Mouse (Mus musculus): ENCODE results near the gene Mycbp2.

The Mycbp2 gene

DNA sequence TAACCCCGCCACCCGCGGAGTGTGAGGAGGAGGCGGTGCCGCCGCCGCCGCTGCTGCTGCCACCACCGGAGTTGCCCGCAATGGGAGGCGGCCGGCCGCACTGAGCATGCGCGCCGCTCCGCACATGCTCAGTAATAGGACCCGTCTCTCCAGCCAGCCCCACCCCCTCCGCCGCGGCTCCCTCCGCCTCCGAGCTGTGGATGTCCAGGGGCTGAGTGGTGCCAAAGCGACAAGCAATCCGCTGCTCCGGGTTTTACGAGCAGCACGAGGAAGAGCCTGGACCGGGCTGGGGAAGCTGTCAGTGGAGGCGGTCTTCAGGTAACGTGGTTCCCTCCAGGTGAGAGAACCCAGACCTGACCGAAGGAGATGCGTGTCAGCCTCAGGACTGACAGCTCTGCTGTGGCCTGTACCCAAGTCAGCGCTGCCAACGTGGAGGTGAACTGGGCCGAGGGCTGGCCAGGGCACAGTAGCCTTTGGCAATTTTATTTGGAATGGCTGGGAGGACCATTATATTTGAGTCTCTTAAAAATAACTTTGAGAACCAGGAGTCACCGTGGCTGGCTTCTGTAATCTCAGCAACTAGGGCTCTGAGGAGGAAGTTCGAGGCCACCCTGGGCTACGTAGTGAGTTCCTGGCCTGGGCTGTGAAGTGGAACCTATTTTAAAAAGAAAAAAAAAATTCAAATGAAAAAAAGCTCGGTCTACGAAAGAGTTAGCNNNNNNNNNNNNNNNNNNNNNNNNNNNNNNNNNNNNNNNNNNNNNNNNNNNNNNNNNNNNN lies at the start of gene Mycbp2:
Mycbp2 (minus strand) TSS at position 86 of the 777 bp plus-strand sequence.
- DNase-seq (ENCODE audit: low read depth, low spot score), result peak; percentile 98

DNA sequence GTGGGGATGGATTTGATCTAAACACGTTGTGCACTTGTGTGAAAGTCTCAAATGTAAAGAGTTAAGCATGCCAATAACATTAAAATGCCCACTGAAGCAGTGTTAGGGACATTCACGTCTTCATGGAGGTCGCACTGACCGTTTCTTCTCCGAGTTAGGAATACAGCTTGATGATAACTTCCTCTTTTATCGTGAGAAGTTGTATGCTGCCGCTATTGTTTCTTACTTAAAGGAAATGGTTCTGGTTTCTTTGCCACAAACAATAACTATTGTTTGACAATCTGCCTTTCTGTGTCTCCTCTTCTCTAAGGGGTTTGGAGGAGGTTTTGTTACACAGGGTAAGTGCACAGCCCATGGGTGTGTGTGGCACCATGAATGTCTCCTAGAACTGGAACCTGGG lies 45.8 kb upstream of the Mycbp2 start:
- DNase-seq (ENCODE audit: low read depth, low spot score), result no peak

DNA sequence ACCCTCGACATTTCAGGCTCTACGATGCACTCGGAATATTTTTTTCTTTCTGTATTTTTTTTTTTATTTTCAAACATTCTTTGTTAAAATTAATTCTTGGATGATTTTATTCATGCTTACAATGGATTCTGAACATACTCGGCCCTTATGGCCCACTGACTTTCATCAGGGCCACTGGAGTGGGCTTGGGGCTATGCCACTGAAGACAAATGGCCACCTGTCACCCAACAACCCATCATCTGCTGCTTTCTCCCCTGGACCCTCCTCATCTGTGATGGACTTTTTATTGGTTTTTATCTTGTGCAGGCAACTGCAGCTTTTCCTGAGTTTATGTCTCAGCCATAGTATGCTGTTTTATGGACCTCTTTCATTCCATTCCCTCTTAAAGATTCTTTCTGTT lies 40.8 kb upstream of the Mycbp2 start:
- no peak for DNase-seq (ENCODE audit: low read depth, low spot score)

DNA sequence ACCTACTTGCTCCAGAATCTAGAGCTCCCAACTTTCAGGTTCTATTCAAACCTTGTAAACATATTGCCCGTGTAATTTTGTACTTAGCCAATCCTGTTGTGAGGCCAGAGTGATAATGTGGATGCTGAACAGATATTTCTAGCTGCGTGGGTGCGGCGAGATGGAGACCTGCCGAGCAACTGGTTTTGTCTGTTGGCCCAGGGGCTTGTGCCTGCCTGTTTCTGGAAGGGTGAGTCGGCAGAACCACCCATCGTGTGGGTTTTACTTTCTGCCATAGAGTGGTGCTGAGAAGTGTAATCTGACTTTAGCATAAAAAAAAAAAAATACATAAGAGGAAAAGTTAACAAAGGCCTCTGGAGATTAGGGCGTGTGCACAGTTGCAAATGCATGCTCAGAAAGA lies 40.3 kb upstream of the Mycbp2 start:
- no peak for DNase-seq (ENCODE audit: low read depth, low spot score)

DNA sequence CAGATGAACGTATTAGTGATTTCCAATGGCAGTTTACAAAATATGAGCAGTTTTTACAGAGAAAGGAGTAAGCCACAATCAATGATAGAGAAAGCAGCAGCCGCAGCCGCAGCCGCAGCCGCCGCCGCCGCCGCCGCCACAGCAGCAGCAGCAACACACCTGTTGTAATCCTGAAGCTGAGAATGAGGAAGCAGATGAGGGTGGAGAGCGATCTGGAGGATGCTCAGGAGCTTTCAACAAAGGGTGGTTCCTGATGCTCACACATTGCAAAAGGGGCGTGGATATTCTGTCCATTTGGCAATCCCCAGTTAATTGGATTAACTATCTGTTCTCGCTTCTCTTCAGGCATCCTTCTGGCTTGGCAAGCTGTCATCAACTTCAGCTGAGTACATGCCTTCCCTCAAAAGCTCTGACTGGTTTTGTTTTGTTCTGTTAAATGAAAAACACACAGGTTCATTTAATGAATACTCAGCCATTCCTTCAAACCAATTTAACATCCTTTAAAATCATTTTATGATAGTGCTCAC lies 38.5 kb upstream of the Mycbp2 start:
- no peak for DNase-seq (ENCODE audit: low read depth, low spot score)

DNA sequence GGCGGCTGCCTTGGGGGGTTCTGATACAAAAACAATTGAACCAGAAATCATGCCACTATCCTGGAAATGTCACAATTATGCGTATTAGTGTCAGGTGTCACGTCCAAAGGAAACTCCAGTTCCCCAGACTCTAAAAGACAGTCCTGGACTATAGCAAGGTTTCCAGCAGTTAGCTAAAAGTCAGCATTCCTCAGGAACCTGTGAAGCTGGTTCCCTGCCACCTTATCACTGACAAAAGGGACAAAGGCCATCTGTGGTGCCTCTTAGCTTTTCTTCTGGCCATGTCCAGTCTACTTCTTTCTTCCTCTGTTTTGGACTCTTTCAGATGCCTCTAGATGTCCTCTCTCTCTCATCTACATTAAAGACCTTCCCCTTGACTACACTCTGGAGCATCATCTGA lies 32.1 kb upstream of the Mycbp2 start:
- no peak for DNase-seq (ENCODE audit: low read depth, low spot score)

DNA sequence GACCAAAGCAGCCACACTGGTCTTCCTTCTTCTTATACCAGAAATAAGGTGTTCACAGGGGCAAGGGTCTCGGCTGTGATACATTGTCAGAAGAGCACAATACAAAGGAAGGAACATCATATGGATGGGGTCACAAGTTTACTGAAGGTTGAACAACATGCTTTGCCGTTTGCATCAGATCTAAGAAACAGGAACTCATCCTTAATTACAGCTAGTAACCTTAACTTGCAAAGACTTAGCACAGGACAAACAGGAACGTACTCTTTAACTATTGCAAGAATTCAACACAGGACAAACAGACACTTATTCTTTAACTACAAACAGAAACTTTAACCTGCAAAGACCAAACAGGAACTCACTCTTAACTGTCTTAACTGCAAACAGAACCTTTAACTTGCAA lies 30.2 kb upstream of the Mycbp2 start:
- no peak for DNase-seq (ENCODE audit: low read depth, low spot score)

DNA sequence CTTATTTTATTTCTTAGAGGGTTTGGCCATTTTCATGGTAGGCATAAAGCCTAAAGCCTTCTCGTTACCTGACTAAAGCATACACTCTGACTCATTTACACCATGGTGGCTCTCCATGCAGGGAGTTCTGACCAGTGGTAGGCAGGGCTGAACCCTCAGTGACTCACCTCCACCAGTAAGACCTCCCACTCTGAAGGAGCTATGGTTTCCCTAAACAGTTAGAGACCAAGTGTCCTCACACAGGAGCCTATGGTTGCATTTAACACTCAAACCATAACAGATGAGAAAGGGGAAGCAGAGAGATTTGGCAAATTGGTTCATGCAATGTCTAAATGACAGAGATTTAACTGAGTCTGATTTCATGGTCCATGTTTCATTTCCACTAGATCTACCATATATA lies 28.9 kb upstream of the Mycbp2 start:
- DNase-seq (ENCODE audit: low read depth, low spot score), result no peak

DNA sequence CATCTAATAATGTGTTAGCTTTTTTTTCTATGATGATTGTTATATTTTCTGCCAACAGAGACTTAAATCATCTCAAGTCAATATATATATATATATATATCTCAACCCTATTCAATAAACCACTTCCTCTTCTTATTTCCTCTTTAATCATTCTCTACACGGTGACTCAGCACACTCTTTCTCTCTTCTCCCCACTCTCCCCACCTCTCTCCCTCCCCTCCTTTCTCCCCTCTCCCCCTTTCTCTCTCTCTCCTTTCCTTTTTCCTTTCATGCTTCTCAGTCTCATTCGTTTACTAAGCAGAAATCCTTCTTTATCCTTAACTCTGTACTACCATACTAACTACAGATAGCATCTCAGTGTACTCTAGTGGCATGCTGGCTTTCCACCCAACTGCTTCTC lies 16.6 kb upstream of the Mycbp2 start:
- peak; percentile 6 for DNase-seq (ENCODE audit: low read depth, low spot score)

DNA sequence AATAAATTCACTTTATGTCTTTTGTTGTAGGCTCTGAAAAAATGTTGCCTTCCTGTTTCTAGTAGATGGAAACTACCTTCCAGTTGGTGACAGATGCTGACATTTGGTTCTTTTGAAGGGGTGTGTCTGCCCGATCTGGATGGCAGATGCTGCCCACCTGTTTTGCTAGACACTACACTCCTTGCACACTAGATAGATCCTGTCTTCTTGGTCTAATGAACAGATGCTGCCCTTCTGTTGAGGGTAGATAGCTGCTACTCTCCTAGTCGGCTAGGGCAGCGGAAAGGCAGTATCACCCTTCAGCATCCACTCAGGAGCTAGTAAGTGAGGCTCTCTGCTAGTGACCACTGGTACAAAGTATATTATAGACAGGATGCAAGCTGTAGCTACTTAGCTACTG lies 9.5 kb upstream of the Mycbp2 start:
- no peak for DNase-seq (ENCODE audit: low read depth, low spot score)

DNA sequence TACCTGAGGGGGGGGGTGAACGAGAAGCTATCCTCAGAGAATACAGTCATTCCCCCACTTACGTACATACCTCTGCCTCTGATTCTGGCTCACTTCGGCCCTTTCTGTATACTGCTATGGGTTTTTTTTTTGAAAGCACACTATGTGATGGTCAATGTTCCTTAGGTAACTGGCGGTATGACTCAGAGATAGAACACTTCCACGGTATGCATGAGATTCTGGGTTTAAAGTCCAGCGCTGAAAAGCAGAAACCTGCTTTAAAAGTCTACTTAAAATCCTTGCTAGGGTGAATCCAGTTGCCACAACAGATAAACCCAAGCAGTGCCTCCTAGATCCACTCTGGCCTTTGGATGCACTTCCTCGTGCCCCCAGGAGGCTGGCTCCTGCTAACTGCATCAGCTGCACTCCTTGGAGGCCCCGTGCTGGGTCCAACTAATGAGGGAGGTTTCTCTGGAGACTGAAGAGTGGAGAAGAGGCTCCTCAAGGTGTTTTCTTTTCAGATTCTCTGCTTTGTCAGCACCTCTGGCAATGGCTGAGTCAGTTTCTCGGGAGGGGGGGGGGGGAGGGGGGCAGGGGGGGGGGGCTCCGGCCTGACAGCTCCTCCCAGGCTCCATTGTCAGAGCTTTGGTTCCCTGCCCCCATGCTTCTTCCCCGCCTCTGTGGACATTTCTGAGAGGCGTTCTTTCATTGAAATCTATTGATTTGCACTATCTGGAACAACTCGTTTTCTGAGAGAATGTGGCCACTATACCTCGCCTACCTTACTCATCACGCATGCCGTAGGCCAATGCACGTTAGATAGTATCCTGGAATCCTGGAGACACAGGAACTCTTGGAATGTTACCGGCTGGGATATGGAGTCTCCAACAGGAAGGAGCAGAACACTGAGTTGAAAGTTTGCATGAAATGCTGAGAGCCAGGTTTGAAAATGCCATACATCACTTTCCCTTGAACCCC lies 8.1 kb upstream of the Mycbp2 start:
- no peak for DNase-seq (ENCODE audit: low read depth, low spot score)

DNA sequence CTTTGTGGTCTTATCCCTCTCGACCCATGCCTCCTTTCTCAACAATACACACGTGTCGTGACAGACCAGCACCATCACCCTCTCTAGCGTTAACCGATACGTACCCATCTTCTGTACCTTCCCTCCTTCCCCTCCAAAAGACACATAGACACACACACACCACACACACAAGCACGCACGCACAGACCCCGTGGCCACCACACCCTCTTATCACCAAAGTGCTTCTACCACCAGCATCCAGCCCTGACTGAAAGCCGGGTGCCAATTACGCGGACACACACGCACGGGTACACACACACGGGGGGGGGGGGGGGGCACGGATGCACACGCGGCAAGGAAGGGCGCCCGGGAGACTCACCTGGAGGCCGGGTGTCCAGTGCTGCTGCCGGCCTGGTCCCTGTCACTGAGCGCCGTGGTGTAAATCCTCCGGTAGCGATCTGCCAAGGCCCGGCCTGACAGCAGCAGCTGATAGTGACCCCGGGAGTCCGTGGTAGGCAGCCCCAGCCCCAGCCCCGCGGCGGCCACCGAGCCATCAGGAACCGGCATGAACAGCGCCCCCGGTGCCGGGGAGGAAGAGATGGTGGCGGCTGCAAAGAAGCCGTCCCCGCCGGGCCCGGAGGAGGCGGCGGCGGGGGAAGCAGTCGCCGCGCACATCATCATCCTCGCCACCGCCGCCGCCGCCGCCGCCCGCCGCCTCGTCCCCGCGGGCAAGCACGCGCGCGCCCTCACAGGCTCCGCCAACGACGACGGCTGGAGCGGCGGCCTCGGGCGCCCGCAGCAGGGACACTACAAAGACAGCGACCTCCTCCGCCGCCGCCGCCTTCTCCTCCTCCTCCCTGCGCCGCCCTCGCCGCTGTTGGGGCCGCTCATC lies 521 bp downstream of the Mycbp2 start:
- peak; percentile 65 for DNase-seq (ENCODE audit: low read depth, low spot score)

DNA sequence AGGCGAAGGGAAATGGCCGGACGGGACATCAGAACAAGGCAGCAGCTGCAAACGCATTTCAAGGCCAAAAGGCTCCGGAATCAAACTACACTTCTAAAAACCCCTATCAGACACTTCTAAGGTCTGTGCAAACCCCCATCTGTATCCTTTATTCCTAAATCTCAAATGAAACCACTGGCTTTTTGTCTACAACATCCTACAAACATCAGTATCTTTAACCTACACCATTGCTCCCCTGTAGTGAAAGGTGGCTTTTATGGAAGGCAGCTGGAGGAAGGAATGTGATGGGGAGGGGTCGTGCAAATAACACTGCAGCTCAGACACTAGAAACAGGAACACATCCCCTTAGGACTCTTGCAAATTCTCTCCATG lies 1.1 kb downstream of the Mycbp2 start:
- DNase-seq (ENCODE audit: low read depth, low spot score), result peak; percentile 14

DNA sequence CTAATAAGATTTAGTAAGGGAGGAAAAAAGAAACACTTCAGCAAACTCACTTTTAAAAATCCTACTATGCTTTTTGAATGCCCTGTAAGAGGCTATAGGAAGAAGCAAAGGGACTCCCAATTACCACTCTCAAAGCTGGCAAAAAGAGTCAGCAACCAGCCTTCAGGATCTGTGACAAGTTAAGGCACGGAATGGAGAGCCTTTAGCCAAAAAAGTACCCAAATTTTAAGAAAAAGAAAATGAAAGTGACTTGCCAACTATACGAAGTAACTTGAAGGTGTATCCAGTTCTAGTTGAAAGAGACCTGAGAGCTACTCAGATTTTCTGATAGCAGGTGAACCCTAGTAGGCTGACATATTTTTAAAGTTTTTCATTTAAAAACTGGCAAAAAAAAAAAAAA lies 1.6 kb downstream of the Mycbp2 start:
- DNase-seq (ENCODE audit: low read depth, low spot score), result peak; percentile 21

DNA sequence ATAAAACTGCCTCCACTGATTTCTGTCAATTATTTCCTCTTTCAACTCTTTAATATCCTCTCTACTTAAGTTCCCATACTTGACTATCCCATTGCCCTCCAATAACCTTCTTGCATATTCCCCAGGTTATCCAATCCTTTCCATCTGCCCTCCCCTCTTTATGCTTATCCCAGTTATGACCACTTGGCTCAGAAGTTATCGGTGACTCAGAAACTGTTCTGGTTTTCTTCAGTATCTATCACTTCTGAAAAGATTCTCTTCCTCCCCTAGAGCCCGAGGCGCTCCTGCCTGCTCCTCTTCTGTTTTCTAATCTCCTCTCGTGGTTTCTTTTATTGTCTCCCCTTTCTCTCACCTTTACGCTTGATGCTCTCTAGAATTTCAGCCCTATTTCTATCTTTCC lies 2.8 kb downstream of the Mycbp2 start:
- no peak for DNase-seq (ENCODE audit: low read depth, low spot score)

DNA sequence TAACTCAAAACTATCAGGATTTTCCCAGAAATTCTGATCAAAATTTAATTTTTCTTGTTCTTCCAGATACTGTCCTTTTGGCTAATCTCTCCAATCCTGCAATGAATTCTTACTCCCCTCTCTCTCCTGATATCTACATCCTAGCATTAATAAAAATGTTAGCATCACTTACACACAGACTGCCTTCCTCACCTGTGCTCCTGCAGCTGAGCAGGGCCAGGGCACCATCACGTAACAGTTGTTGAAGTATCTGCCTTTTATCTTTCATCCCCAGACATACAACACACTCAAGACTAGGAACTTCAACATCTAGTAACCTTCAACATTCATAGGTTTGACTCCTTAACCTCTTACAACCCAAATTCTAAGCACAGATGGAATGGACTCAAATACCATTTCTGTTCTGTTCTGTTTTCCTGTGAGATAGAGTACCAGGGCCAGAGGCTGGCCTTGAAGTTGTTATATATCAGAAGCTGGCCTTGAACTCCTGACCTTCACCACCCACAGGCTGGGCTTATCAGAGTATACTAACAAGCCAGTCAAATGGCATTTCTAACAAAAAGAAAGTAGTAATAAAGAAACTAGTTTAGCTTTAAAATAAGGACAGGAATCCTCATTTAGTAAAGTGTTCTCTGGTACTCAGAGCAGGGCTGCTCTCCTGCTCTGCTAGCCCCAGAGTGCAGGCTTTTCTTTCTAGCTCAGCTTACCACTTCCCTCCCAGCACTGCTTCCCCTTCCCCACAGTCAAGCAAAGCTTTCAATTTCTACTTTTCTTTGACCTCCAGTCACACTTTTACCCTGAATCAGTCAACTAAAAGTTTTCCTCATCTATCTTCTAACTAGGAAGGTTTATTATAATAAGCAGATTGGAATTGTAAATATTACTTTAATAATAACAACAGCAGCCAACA lies 5.0 kb downstream of the Mycbp2 start:
- DNase-seq (ENCODE audit: low read depth, low spot score), result peak; percentile 28

DNA sequence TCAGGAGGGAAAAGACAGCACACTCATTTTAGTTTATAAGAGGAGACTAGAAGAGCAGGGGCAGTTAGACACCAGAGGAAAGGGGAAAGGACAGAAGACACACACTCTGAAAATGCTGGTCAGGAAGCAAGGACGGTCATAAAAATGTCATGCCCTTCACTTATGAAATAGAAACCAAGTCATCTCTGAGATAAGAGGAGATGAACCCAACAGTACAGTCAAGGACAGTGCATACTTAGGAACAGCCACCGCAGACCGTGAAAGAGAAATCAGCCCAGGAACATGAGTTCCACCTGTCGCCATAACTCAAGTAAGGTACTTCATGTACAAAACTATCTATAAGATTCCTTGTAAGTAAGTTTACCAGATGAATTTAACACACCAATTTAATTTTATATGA lies 33.7 kb downstream of the Mycbp2 start:
- DNase-seq (ENCODE audit: low read depth, low spot score), result no peak

DNA sequence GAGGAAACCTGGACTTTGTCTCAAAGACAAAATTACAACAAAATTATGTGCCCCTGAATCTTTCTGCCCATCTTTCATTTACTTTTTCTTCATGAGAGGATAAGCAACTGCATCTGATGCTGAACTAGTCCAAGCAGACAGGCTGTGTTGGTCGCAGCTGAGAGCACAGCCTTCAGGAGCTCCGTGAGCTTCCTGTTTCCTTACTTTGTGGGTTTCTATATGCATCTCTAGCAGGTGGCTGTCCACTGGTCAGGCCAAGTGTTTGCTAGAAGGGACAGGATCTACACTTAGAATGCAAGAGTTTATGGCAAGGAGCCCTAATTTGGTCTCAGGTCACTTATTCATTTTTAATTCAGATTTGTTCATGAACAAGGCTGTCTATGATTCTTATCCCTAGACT lies 50.4 kb downstream of the Mycbp2 start:
- no peak for DNase-seq (ENCODE audit: low read depth, low spot score)

DNA sequence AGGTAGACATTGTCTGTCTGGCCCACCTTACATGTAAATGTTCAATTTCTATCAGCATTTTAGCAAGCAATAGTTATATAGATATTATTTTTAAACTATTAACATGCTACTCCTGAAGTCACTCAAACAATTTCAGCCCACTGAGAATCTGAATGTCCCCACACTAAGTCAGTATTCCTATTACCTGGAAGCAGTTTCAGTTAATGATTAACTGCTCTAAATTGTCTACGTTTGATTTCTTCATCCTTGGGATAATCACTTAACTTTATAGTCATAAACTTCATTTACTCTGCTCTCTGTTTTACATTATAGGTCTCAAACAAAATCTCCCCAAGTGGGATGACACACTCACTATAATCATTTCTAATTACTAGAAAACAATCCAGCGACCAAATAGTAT lies 60.0 kb downstream of the Mycbp2 start:
- no peak for DNase-seq (ENCODE audit: low read depth, low spot score)

DNA sequence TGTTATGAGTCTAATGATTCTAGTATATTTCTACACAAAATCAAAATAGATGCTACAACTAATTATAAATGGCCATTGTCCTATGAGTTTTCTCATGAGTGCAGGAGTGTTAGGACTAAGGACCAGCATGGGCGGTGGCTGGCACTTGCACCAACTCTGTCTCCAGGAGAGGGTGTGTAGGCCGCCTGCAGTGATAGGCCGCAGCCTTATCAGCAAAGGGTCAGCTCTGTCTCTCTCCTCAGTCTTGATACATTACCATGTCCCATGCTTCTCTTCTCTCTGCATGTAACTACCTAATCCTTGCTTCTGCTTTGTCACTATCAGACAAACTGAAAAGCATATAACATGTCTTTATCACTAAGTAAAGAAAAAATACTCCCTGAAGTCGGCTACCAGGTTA lies 69.9 kb downstream of the Mycbp2 start:
- DNase-seq (ENCODE audit: low read depth, low spot score), result no peak

DNA sequence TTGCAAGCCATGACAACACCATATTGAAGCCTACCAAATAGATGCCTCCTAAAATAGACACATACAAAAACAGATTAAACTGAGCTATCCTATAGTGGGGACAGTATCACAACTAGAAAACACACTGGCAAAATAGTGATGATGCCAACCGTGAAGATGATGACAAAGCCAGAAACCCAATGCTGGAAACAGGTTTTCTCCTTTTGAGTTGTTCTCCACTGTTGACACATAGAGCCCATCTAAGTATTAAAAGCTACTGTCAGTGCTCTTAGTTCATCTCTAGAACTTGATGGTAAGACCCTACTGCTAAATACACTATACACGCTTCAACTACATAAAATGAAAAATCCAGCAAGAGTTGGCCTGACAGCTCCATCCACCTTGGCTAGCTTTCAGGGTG lies 86.2 kb downstream of the Mycbp2 start:
- DNase-seq (ENCODE audit: low read depth, low spot score), result no peak

All from CD4-positive, CD25-positive, alpha-beta regulatory T cell, adult 2 months (primary cell).